Mouse (Mus musculus) lung, postnatal 0 days (tissue): ENCODE measurements around the gene Pank4. TPM values are rescaled to one million over a fixed set of nuclear protein-coding genes. Genes with fewer than 3 reads are reported as not detected.

Source experiments
- ATAC-seq: fragments of 200-750 bp; cut with Nextera tagmentation; 2 replicates; pipeline ENCODE4 v1.8.0; 2017; ENCODE audit warnings: moderate library complexity
- DNase-seq: peaks from one replicate; pipeline ENCODE4 v3.0.0-alpha.2; 2016; ENCODE audit warnings: low spot score
- H3K27ac ChIP-seq: fragments of 300-500 bp; sonication (generic); 2 replicates; pipeline ENCODE4 v1.5.1; 2014; ENCODE audit warnings: antibody characterized with exemption, mild to moderate bottlenecking, low read length, mixed read lengths
- H3K27me3 ChIP-seq: fragments of 300-500 bp; sonication (generic); replicated peaks from 2 replicates; pipeline ENCODE4 v1.6.1; 2014; ENCODE audit warnings: low read length, mixed read lengths; ENCODE audit not compliant: insufficient read depth
- H3K36me3 ChIP-seq: fragments of 300-500 bp; sonication (generic); 2 replicates; pipeline ENCODE4 v1.6.1; 2014; ENCODE audit warnings: low read length, mixed read lengths; ENCODE audit not compliant: insufficient read depth
- H3K4me1 ChIP-seq: fragments of 300-500 bp; sonication (generic); 2 replicates; pipeline ENCODE4 v1.6.1; 2014; ENCODE audit warnings: antibody characterized with exemption, low read depth, low read length, mixed read lengths; ENCODE audit not compliant: insufficient read depth
- H3K4me2 ChIP-seq: fragments of 300-500 bp; sonication (generic); replicated peaks from 2 replicates; pipeline ENCODE4 v1.6.1; 2014; ENCODE audit warnings: low read depth, mild to moderate bottlenecking, low read length, moderate library complexity, mixed read lengths
- H3K4me3 ChIP-seq: fragments of 300-500 bp; sonication (generic); 2 replicates; pipeline ENCODE4 v1.5.1; 2014; ENCODE audit warnings: low read depth, low read length
- H3K9ac ChIP-seq: fragments of 300-500 bp; sonication (generic); replicated peaks from 2 replicates; pipeline ENCODE4 v1.6.1; 2014; ENCODE audit warnings: low read depth, mild to moderate bottlenecking
- H3K9me3 ChIP-seq: fragments of 300-500 bp; sonication (generic); 2 replicates; pipeline ENCODE4 v1.6.1; 2016; ENCODE audit warnings: low read length, mixed read lengths
- CTCF ChIP-seq: IDR thresholded peaks from 2 replicates; pipeline ENCODE4 v1.5.1; 2016; ENCODE audit warnings: antibody characterized with exemption, mild to moderate bottlenecking
- EP300 ChIP-seq: IDR thresholded peaks from 2 replicates; pipeline ENCODE4 v1.6.1; 2016; ENCODE audit warnings: antibody characterized with exemption, mild to moderate bottlenecking, control low read depth
- WGBS: fragments of 180-500 bp; shearing (Covaris S2); extraction: QIAGEN DNeasy Blood & Tissue Kit; methylation state at CpG from one replicate; pipeline ENCODE4 v1.1.7; 2014; 5-methylcytosine and 5-hydroxymethylcytosine counted together
- polyA plus RNA-seq: library from polyadenylated mRNA; unstranded; fragments of >200 nt; fragmentation: Nextera tagmentation; extraction: Ambion mirVana; gene quantifications from 2 replicates; pipeline ENCODE4 v1.2.1, GENCODE M21; 2015

Gene Pank4
- polyA plus RNA-seq, 1 experiment from 2014 or later, result 20.5 TPM

DNA sequence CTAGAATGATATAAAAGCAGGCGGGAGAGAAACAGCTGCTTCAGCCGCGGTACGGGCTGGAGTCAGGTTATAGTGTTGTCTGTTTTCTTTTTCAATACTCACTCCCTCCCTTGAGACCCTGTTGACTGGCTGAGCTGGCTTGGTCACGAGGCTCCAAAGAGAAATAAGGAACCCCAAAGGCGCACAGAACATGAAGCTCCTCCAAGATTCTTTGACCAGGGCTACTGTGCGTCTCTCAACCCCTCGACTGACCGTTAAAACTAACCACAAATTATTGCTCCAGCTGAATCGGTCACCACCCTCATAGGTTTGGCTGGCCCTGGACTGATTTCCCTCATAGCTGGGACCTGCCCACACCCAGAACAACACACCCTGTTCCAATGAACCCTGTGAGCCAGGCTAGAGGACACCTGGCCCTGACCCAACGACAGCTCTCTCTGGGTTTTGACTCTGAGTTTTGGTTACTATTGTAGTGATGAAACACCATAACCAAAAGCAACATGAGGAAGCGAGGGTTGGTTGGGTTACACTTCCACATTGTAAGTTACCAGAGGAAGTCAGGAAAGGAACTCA is 34.7 kb upstream of the Pank4 start:
- H3K4me1 ChIP-seq, result peaks cover 14% of the 10 kb centered on the region; the same call in 1 of the 2 replicates
- DNase-seq (peak; percentile 59), ATAC-seq (no peak; the same call in 1 of the 2 replicates)
- H3K4me3 ChIP-seq, result no peak overlapping the region
- H3K9ac ChIP-seq, result no peak overlapping the region
- H3K27me3 ChIP-seq, result no peaks in the 10 kb centered on the region
- H3K27ac ChIP-seq, result no peak overlapping the region
- no peaks in the 10 kb centered on the region for H3K9me3 ChIP-seq
- WGBS, result 80% methylated on average over 12 of the region's 12 CpGs
- 0 out of 2 replicates have a peak, but pooled peaks cover 2% of the 10 kb centered on the region for H3K36me3 ChIP-seq
- H3K4me2 ChIP-seq, result no peak overlapping the region
- no peak for TF ChIP-seq EP300
- TF ChIP-seq CTCF, result no peak

GRCm38 (mm10) chr4:154933306-154933907 is 30.5 kb upstream of the Pank4 start:
- H3K9ac ChIP-seq, result no peak overlapping the region
- H3K27me3 ChIP-seq, result no peaks in the 10 kb centered on the region
- H3K4me1 ChIP-seq, result peaks cover 3% of the 10 kb centered on the region; the same call in 1 of the 2 replicates
- no peaks in the 10 kb centered on the region for H3K36me3 ChIP-seq
- H3K9me3 ChIP-seq, result no peaks in the 10 kb centered on the region
- no peak for ATAC-seq
- DNase-seq, result no peak
- TF ChIP-seq CTCF, result no peak
- no peak for TF ChIP-seq EP300
- no peak overlapping the region for H3K4me2 ChIP-seq
- 50% methylated on average over 13 of the region's 13 CpGs for WGBS
- H3K27ac ChIP-seq, result no peak overlapping the region
- no peak overlapping the region for H3K4me3 ChIP-seq

- no peaks in the 10 kb centered on the region for H3K36me3 ChIP-seq
- H3K27me3 ChIP-seq, result no peaks in the 10 kb centered on the region
- TF ChIP-seq EP300, result no peak
- no peak for TF ChIP-seq CTCF
- ATAC-seq, result no peak
- H3K4me3 ChIP-seq, result no peak overlapping the region
- DNase-seq, result no peak
- H3K4me1 ChIP-seq, result no peaks in the 10 kb centered on the region
- H3K9ac ChIP-seq, result no peak overlapping the region
- 80% methylated on average over 2 of the region's 2 CpGs for WGBS
- no peak overlapping the region for H3K4me2 ChIP-seq
- H3K27ac ChIP-seq, result no peak overlapping the region
- no peaks in the 10 kb centered on the region for H3K9me3 ChIP-seq
Measured at GRCm38 (mm10) chr4:154934800-154935199, 29.1 kb upstream of the Pank4 start.

DNA sequence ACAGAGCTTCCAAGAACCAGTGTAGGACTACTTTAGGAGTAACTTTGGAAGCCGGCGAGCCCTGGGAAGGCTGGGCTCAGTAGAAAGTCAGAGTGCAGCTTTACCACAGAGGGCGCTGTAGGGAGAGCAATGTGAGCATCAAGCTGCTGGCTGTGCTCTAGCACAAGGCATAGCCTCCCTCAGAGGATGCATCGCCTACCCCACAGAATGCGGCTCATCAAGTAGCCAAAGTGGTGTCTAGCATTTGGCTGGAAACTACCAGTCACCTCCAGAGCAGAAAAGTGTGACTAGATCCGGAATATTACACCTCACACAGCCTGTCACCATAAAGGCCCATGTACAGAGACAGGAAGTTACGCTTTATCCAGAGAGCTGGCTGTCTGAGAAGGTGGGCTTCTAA is 28.1 kb upstream of the Pank4 start:
- Histone ChIP-seq H3K27me3 (no peaks in the 10 kb centered on the region), H3K36me3 (no peaks in the 10 kb centered on the region), H3K9me3 (no peaks in the 10 kb centered on the region), H3K27ac (no peak overlapping the region), H3K4me3 (no peak overlapping the region), H3K4me2 (no peak overlapping the region), H3K4me1 (no peaks in the 10 kb centered on the region), H3K9ac (no peak overlapping the region)
- 78% methylated on average over 7 of the region's 7 CpGs for WGBS
- no peak for TF ChIP-seq EP300
- TF ChIP-seq CTCF, result no peak
- DNase-seq, result no peak
- ATAC-seq, result no peak

- Histone ChIP-seq H3K27me3 (no peaks in the 10 kb centered on the region), H3K27ac (no peak overlapping the region), H3K9ac (no peak overlapping the region), H3K4me1 (no peaks in the 10 kb centered on the region), H3K4me3 (no peak overlapping the region), H3K4me2 (no peak overlapping the region), H3K36me3 (no peaks in the 10 kb centered on the region), H3K9me3 (no peaks in the 10 kb centered on the region)
- ATAC-seq (no peak), DNase-seq (no peak)
- 57% methylated on average over 8 of the region's 8 CpGs for WGBS
- TF ChIP-seq EP300, result no peak
- TF ChIP-seq CTCF, result no peak
Measured at GRCm38 (mm10) chr4:154936542-154937255, 27.2 kb upstream of the Pank4 start.

DNA sequence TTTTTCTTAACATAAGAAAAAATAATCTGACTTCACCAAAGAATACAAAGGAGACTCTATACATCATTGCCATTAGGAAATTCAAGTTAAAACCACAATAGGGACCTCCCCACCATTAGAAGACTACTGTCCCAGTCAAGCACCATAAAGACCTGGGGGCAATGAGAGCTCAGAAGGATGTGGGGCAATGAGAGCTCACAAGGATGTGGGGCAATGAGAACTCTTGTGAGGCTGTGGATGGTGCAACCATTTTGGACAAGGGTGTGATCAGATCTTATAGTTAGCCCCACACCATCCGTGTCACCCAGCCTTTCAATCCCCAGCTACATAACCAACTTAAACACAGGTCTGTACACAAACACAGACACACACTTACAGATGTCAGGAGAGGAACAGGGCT is 26.2 kb upstream of the Pank4 start:
- ATAC-seq (no peak), DNase-seq (no peak)
- no peak overlapping the region for H3K4me2 ChIP-seq
- no peak overlapping the region for H3K4me3 ChIP-seq
- H3K27me3 ChIP-seq, result no peaks in the 10 kb centered on the region
- 36% methylated on average over 1 of the region's 1 CpGs for WGBS
- no peak overlapping the region for H3K27ac ChIP-seq
- no peaks in the 10 kb centered on the region for H3K9me3 ChIP-seq
- no peak overlapping the region for H3K9ac ChIP-seq
- H3K4me1 ChIP-seq, result no peaks in the 10 kb centered on the region
- TF ChIP-seq CTCF (no peak), EP300 (no peak)
- no peaks in the 10 kb centered on the region for H3K36me3 ChIP-seq
